Mouse (Mus musculus): Measurements from ENCODE around the gene Brpf3.

GRCm38 (mm10) chr17:28850511-28850910, 49.6 kb downstream of the Brpf3 start:
- no peak for TF ChIP-seq CTCF (IDR thresholded peaks at IDR 0.05; ENCODE audit: control insufficient read depth, insufficient read depth, insufficient replicate concordance, low read depth, low read length)
- TF ChIP-seq POLR2A (IDR thresholded peaks at IDR 0.05; ENCODE audit: control insufficient read depth, low read depth, low read length), result no peak
